Mouse (Mus musculus): ENCODE data around the gene Rasgrp2.

- TF ChIP-seq TCF12 (IDR thresholded peaks at IDR 0.05; ENCODE audit: low read depth, low read length) (no peak), USF1 (IDR thresholded peaks at IDR 0.05; ENCODE audit: low read depth, low read length) (no peak), CTCF (IDR thresholded peaks at IDR 0.05 in 2 of 3, conservative IDR thresholded peaks at IDR 0.05 in 1 of 3; ENCODE audit: control insufficient read depth in 1 of 3, insufficient read depth in 1 of 3, low read depth in 2 of 3, low read length in 3 of 3, poor library complexity in 1 of 3, severe bottlenecking in 1 of 3) (no peak), POLR2A (IDR thresholded peaks at IDR 0.05; ENCODE audit: control insufficient read depth in 1 of 2, insufficient read depth in 1 of 2, low read depth in 1 of 2, low read length in 2 of 2, poor library complexity in 1 of 2) (no peak; a peak in 1 of 4 replicates), POLR2AphosphoS5 (IDR thresholded peaks at IDR 0.05; ENCODE audit: borderline replicate concordance, low read depth, low read length) (no peak)
Measured at GRCm38 (mm10) chr19:6374571-6374970, 24.6 kb upstream of the Rasgrp2 start.
